Mouse (Mus musculus) embryonic facial prominence, embryonic 10.5 days (tissue): ENCODE results near the gene Ccdc7b. TPM values are rescaled to one million over a fixed set of nuclear protein-coding genes. Genes with fewer than 3 reads are reported as not detected.
"Not testable (repeated sequence)": the region's sequence is repeated elsewhere in the genome, so short reads cannot be mapped to it uniquely, and the experiment has no call there.

ENCODE experiments used
- DNase-seq: peaks from one replicate; pipeline ENCODE4 v3.0.0-alpha.2; 2017; ENCODE audit warnings: low spot score
- H3K27ac ChIP-seq: fragments of 300-500 bp; sonication (generic); replicated peaks from 2 replicates; pipeline ENCODE4 v1.5.1; 2016; ENCODE audit warnings: mild to moderate bottlenecking
- H3K27me3 ChIP-seq: fragments of 300-500 bp; sonication (generic); replicated peaks from 2 replicates; pipeline ENCODE4 v1.6.1; 2016; ENCODE audit warnings: low read depth, mild to moderate bottlenecking; ENCODE audit not compliant: poor library complexity, severe bottlenecking
- H3K36me3 ChIP-seq: fragments of 300-500 bp; sonication (generic); replicated peaks from 2 replicates; pipeline ENCODE4 v1.6.1; 2016; ENCODE audit warnings: mild to moderate bottlenecking, moderate library complexity
- H3K4me1 ChIP-seq: fragments of 300-500 bp; sonication (generic); 2 replicates; pipeline ENCODE4 v1.6.1; 2016
- H3K4me3 ChIP-seq: fragments of 300-500 bp; sonication (generic); 2 replicates; pipeline ENCODE4 v1.5.1; 2016; ENCODE audit warnings: mild to moderate bottlenecking, moderate library complexity
- H3K9me3 ChIP-seq: fragments of 300-500 bp; sonication (generic); 2 replicates; pipeline ENCODE4 v1.6.1; 2016; ENCODE audit warnings: mild to moderate bottlenecking
- WGBS: fragments of 180-500 bp; shearing (Covaris S2); methylation state at CpG from one replicate; pipeline ENCODE4 v1.1.7; 2016; 5-methylcytosine and 5-hydroxymethylcytosine counted together
- polyA plus RNA-seq: library from polyadenylated mRNA; unstranded; fragments of >200 nt; fragmentation: Nextera tagmentation; extraction: Ambion mirVana; gene quantifications from 2 replicates; pipeline ENCODE4 v1.2.1, GENCODE M21; 2016

Ccdc7b gene
- polyA plus RNA-seq, result not detected in 2 replicates

DNA sequence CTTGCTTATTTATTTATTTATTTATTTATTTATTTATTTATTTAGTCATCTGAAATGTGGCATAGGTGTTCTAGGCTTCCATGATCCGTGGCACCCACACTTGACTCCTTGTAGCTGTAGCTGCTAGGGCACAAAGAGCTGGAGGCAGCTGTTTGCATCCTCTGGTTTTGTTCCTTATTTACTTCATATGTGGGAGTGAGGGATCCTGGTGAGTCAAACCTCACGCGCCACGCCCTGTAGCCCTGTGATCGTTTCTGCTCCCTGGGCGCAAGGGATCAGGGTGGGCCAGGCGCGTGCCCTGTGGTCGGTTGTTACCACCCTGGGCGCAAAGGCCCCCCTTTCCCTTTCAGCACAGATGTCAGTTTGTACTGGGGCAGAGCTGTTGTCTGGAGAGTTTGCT is at the start of gene Ccdc7b:
Gene Ccdc7b (plus strand): TSS at position 301 of the 400 bp plus-strand sequence.
- H3K27ac ChIP-seq, H3K4me3 ChIP-seq, H3K27me3 ChIP-seq, DNase-seq, H3K9me3 ChIP-seq, H3K36me3 ChIP-seq, H3K4me1 ChIP-seq: not testable (repeated sequence)
- 56% methylated on average over 1 of the region's 10 CpGs for WGBS

DNA sequence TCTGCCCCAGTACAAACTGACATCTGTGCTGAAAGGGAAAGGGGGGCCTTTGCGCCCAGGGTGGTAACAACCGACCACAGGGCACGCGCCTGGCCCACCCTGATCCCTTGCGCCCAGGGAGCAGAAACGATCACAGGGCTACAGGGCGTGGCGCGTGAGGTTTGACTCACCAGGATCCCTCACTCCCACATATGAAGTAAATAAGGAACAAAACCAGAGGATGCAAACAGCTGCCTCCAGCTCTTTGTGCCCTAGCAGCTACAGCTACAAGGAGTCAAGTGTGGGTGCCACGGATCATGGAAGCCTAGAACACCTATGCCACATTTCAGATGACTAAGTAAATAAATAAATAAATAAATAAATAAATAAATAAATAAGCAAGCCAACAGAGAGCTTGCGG is 1.5 kb upstream of the Ccdc7b start, which contains the start of gene Ccdc7a:
Gene Ccdc7a (minus strand): TSS at position 101 of the 400 bp plus-strand sequence.
- not testable (repeated sequence) for H3K27me3 ChIP-seq, H3K4me3 ChIP-seq, H3K27ac ChIP-seq, H3K4me1 ChIP-seq, H3K36me3 ChIP-seq, H3K9me3 ChIP-seq, DNase-seq
- WGBS, result 88% methylated on average over 2 of the region's 11 CpGs

DNA sequence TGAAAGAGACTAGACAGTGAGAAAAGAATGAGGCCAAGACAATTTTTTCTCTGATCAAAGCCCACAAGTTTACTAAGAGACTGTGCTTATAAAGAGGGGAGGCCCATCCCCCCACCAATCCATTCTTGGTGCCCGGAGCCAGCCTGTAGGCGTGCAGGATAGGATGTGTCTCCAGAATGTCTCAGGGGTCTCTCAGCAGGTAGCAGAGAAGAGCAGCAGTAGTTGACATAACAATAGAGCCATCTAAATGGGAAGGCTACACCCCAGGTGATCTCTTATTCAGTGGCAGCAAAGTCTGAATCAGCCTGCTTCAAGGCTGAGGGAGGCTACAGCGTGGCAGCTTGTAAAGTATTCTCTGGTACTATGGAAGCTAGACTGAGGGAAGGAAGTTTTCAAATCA is 48.8 kb downstream of the Ccdc7b start:
- H3K4me3 ChIP-seq, H3K27ac ChIP-seq, H3K4me1 ChIP-seq, H3K36me3 ChIP-seq, H3K9me3 ChIP-seq, H3K27me3 ChIP-seq, DNase-seq: not testable (repeated sequence)
- 46% methylated on average over 3 of the region's 3 CpGs for WGBS

DNA sequence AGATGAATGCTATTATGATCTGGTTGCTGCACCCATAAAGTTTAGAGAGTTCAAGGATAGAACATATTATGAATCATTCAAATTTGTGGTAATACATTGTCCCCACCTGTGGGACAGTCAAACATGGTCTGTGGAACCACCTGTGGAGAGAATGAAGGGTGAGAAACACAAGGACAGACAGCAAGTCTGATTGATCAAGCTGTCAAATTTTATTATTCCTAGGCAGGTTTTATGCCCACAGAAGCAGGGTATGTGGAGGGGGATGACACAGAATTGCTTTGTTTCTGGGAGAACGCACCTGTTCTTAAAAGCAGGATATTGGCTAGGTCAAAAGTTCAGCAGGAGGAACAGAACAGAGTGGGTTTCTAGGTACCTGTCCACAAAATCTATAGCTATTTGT is 64.6 kb downstream of the Ccdc7b start, which contains the start of gene Gm10999:
Gene Gm10999 (minus strand): TSS at position 101 of the 400 bp plus-strand sequence.
- H3K4me3 ChIP-seq, result no peak within 1 kb of the TSS
- WGBS, result 86% methylated on average over 1 of the region's 1 CpGs
- no peak for DNase-seq
- no peaks in the 10 kb centered on the region for H3K36me3 ChIP-seq
- no peaks in the 10 kb centered on the region for H3K9me3 ChIP-seq
- H3K4me1 ChIP-seq, result no peaks in the 10 kb centered on the region
- no peaks in the 10 kb centered on the region for H3K27me3 ChIP-seq
- no peak within 1 kb of the TSS for H3K27ac ChIP-seq

DNA sequence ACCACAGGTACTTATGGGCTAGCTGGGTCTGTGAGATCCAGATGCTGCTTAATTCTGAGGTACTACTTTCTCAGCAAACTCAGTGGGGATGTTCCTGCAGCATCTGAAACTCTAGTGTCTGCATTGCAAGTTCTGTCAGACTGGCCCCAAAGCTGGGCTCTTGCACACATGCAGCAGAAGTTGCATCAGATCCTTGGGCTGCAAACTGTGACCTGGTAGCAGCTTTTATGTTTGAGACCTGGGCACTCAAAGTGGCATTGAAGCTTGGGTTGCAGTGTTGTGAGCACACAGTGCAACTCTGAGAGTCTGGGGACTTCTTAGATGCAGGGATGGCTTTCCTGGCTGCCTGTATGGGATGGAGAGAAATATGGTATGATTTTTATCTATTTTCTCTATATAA is 66.5 kb downstream of the Ccdc7b start:
- DNase-seq, result no peak
- no peaks in the 10 kb centered on the region for H3K9me3 ChIP-seq
- no peak overlapping the region for H3K27ac ChIP-seq
- no peaks in the 10 kb centered on the region for H3K36me3 ChIP-seq
- no peaks in the 10 kb centered on the region for H3K27me3 ChIP-seq
- H3K4me1 ChIP-seq, result no peaks in the 10 kb centered on the region
- no peak overlapping the region for H3K4me3 ChIP-seq

Other genes with a start within 250 kb of the Ccdc7b start
- not detected in 2 replicates for gene Ccdc7a, start 1.6 kb upstream of the Ccdc7b start, polyA plus RNA-seq
- gene Gm10999, start 64.5 kb downstream of the Ccdc7b start, polyA plus RNA-seq, result not detected in 2 replicates
- gene 2610044O15Rik8, start 167.3 kb downstream of the Ccdc7b start, polyA plus RNA-seq, result 22.9 and 23.4 TPM in 2 replicates